Mouse (Mus musculus) G1E (cell line): ENCODE data around the gene Rbp7. TPM values are rescaled to one million over a fixed set of nuclear protein-coding genes. Genes with fewer than 3 reads are reported as not detected.

ENCODE experiments used
- ATAC-seq: 2 replicates; pipeline ENCODE4 v1.8.0; 2016; ENCODE audit warnings: mild to moderate bottlenecking; ENCODE audit not compliant: insufficient number of reproducible peaks, poor library complexity, low FRiP score, severe bottlenecking; ENCODE audit errors: extremely low read depth
- DNase-seq: peaks from one replicate; pipeline ENCODE4 v3.0.0; 2012; ENCODE audit warnings: low spot score
- H3K27me3 ChIP-seq: 2 replicates; pipeline ENCODE4 v1.6.1; 2012; ENCODE audit warnings: mild to moderate bottlenecking, low read length, inconsistent platforms; ENCODE audit not compliant: insufficient read depth
- H3K36me3 ChIP-seq: replicated peaks from 2 replicates; pipeline ENCODE3; 2012; ENCODE audit warnings: mild to moderate bottlenecking, inconsistent platforms
- H3K4me1 ChIP-seq: 2 replicates; pipeline ENCODE4 v1.6.1; 2012; ENCODE audit warnings: low read depth, low read length, inconsistent platforms, mixed read lengths; ENCODE audit not compliant: insufficient read depth
- H3K4me3 ChIP-seq: 2 replicates; pipeline ENCODE4 v1.5.1; 2012; ENCODE audit warnings: low read depth, mild to moderate bottlenecking, inconsistent platforms, low read length, moderate library complexity, mixed read lengths
- H3K9me3 ChIP-seq: replicated peaks from 2 replicates; pipeline ENCODE4 v1.6.1; 2012; ENCODE audit warnings: inconsistent platforms
- CTCF ChIP-seq: IDR thresholded peaks from 2 replicates; pipeline ENCODE4 v1.5.1; 2012; ENCODE audit warnings: low read depth, low read length, inconsistent platforms, mixed read lengths
- GATA1 ChIP-seq: IDR thresholded peaks from 2 replicates; pipeline ENCODE4 v1.6.1; 2012; ENCODE audit warnings: borderline replicate concordance, low read length, inconsistent platforms, mixed read lengths
- GATA2 ChIP-seq: IDR thresholded peaks from 2 replicates; pipeline ENCODE4 v1.6.1; 2012; ENCODE audit warnings: low read depth, low read length, inconsistent platforms, borderline replicate concordance
- POLR2AphosphoS5 ChIP-seq: IDR thresholded peaks from 2 replicates; pipeline ENCODE4 v1.6.1; 2012; ENCODE audit warnings: low read depth, low read length, inconsistent platforms; ENCODE audit not compliant: insufficient replicate concordance
- TAL1 ChIP-seq: conservative IDR thresholded peaks from 2 replicates; pipeline ENCODE4 v1.6.1; 2012; ENCODE audit warnings: low read depth, low read length, inconsistent platforms, mixed read lengths
- polyA plus RNA-seq: library from polyadenylated mRNA; stranded (reverse); fragments of >175 nt; gene quantifications from 2 replicates; pipeline ENCODE4 v1.2.3, GENCODE M21; 2012
- total RNA-seq, 2 experiments: library from RNA; stranded (forward) in 1 of 2; stranded (reverse) in 1 of 2; fragments of 200-1000 nt in 1 of 2; fragments of >200 nt in 1 of 2; fragmentation: Nextera tagmentation in 1 of 2; gene quantifications; 2 replicates each; pipeline ENCODE4 v1.2.3; 2014 to 2017

Rbp7 gene
- total and polyA plus RNA-seq, 3 experiments: not detected

DNA sequence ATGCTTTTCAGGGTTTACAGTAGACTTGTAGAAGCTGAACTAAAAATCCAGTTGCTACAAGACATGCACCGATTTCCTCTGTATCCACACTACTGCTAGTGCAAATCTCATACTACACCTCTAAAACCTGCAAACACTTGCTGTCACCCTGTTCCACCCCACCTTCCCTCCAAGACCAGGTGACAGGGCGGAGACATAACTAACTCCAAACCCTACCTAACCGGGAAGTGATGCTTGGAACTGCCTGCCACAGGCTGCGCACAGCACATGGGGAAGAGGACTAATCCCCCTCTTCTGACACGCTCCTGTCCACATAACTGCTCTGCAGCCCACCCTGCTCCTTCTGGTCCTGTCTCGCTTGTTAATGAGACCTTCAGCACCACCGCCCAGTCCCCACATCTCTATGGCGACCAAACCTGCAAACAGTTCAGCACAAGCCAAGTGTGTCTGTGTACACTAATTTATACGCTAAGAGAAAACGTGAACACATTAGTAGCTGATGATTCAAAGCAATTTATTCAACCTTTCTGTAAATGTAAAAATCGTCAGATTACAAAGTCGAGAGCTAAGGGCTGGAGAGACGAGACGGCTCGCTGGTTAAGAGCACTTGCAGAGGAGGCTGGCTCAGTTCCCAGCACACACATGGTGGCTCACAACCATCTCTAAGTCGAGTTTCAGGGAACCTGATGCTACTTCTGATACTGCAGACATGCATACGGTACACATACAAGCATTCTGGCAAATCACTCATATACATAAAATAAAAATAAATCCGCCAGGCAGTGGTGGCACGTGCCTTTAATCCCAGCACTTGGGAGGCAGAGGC, 49.9 kb downstream of the Rbp7 start:
- Histone ChIP-seq H3K36me3 (peaks cover 80% of the 10 kb centered on the region), H3K4me1 (peaks cover 72% of the 10 kb centered on the region), H3K4me3 (no peak overlapping the region), H3K27me3 (no peaks in the 10 kb centered on the region), H3K9me3 (no peaks in the 10 kb centered on the region)
- no peak for ATAC-seq
- TF ChIP-seq CTCF (no peak), POLR2AphosphoS5 (no peak), GATA1 (no peak), TAL1 (no peak), GATA2 (no peak)
- no peak for DNase-seq

DNA sequence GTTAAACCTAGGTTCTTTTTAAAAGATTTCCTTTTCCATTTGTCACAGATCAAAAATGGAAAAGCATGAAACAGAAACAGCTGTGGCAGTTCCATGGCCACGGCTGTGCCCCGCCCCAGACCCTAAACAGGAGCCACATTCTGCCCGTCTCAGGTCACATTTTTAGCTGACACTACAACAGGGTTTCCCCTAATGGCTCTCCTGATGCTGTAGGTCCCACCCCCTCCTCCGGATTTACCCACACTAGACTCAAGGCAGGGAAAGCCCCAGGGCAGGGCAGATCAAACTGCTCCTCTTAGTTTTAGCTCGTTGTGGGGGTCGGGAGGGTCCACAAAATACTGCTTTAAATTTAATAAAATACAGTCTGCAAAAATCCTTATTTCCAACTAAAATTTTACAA, 51.7 kb downstream of the Rbp7 start:
- Histone ChIP-seq H3K27me3 (no peaks in the 10 kb centered on the region), H3K4me3 (no peak overlapping the region), H3K36me3 (peaks cover 75% of the 10 kb centered on the region), H3K4me1 (peaks cover 74% of the 10 kb centered on the region), H3K9me3 (no peaks in the 10 kb centered on the region)
- ATAC-seq (no peak), DNase-seq (no peak)
- TF ChIP-seq POLR2AphosphoS5 (no peak), GATA2 (no peak), GATA1 (no peak), CTCF (no peak), TAL1 (no peak)

- TF ChIP-seq POLR2AphosphoS5 (no peak), CTCF (no peak), GATA2 (no peak), GATA1 (no peak), TAL1 (no peak)
- Histone ChIP-seq H3K9me3 (no peaks in the 10 kb centered on the region), H3K27me3 (no peaks in the 10 kb centered on the region), H3K4me3 (no peak overlapping the region), H3K36me3 (peaks cover 76% of the 10 kb centered on the region), H3K4me1 (peaks cover 72% of the 10 kb centered on the region)
- ATAC-seq: no peak
- DNase-seq: no peak
These were observed 53.2 kb downstream of the Rbp7 start for GRCm38 (mm10) chr4:149401591-149401982.

GRCm38 (mm10) chr4:149400878-149401590, 53.7 kb downstream of the Rbp7 start:
- Histone ChIP-seq H3K36me3 (peaks cover 75% of the 10 kb centered on the region), H3K4me1 (peaks cover 72% of the 10 kb centered on the region), H3K9me3 (no peaks in the 10 kb centered on the region), H3K4me3 (no peak overlapping the region), H3K27me3 (no peaks in the 10 kb centered on the region)
- DNase-seq (no peak), ATAC-seq (no peak)
- TF ChIP-seq POLR2AphosphoS5: no peak
- no peak for TF ChIP-seq GATA1
- TF ChIP-seq CTCF: no peak
- no peak for TF ChIP-seq TAL1

Other genes starting within 250 kb of the Rbp7 start
- gene Kif1b, start 147.3 kb downstream of the Rbp7 start, total RNA-seq (2014; fragmentation: Nextera tagmentation): 34.6 and 43.0 TPM in 2 replicates
- gene Kif1b, start 147.3 kb downstream of the Rbp7 start, total RNA-seq (2017): 32.7 and 32.9 TPM in 2 replicates
- gene Kif1b, start 147.3 kb downstream of the Rbp7 start, polyA plus RNA-seq: 2.6 and 3.6 TPM in 2 replicates
- gene Ube4b, start 28.2 kb downstream of the Rbp7 start, total RNA-seq (2014; fragmentation: Nextera tagmentation): 111 and 118 TPM in 2 replicates
- 49.1 and 51.9 TPM in 2 replicates for gene Ube4b, start 28.2 kb downstream of the Rbp7 start, total RNA-seq (2017)
- 336 and 346 TPM in 2 replicates for gene Ube4b, start 28.2 kb downstream of the Rbp7 start, polyA plus RNA-seq
- not detected in 2 replicates for gene Tmem274, start 22.4 kb upstream of the Rbp7 start, total RNA-seq (2014; fragmentation: Nextera tagmentation)
- not detected in 2 replicates for gene Tmem274, start 22.4 kb upstream of the Rbp7 start, total RNA-seq (2017)
- gene Tmem274, start 22.4 kb upstream of the Rbp7 start, polyA plus RNA-seq: not detected in 2 replicates
- 6.3 and 10.8 TPM in 2 replicates for gene Nmnat1, start 30.2 kb upstream of the Rbp7 start, total RNA-seq (2014; fragmentation: Nextera tagmentation)
- gene Nmnat1, start 30.2 kb upstream of the Rbp7 start, total RNA-seq (2017): 8.5 and 10.5 TPM in 2 replicates
- 1.3 and 2.0 TPM in 2 replicates for gene Nmnat1, start 30.2 kb upstream of the Rbp7 start, polyA plus RNA-seq
- gene Lzic, start 30.3 kb upstream of the Rbp7 start, total RNA-seq (2014; fragmentation: Nextera tagmentation): 21.7 and 22.7 TPM in 2 replicates
- gene Lzic, start 30.3 kb upstream of the Rbp7 start, total RNA-seq (2017): 50.7 and 54.8 TPM in 2 replicates
- gene Lzic, start 30.3 kb upstream of the Rbp7 start, polyA plus RNA-seq: 8.3 and 12.2 TPM in 2 replicates
- gene Ctnnbip1, start 63.3 kb upstream of the Rbp7 start, total RNA-seq (2014; fragmentation: Nextera tagmentation): 0.98 TPM in 1 of 2 replicates, not detected in the other
- 0.87 and 1.3 TPM in 2 replicates for gene Ctnnbip1, start 63.3 kb upstream of the Rbp7 start, total RNA-seq (2017)
- 1.4 and 2.9 TPM in 2 replicates for gene Ctnnbip1, start 63.3 kb upstream of the Rbp7 start, polyA plus RNA-seq
- gene Clstn1, start 131.5 kb upstream of the Rbp7 start, total RNA-seq (2014; fragmentation: Nextera tagmentation): 0.19 and 0.38 TPM in 2 replicates
- gene Clstn1, start 131.5 kb upstream of the Rbp7 start, total RNA-seq (2017): 0.22 and 0.41 TPM in 2 replicates
- gene Clstn1, start 131.5 kb upstream of the Rbp7 start, polyA plus RNA-seq: 2.3 and 2.5 TPM in 2 replicates
- gene Pik3cd, start 247.6 kb upstream of the Rbp7 start, total RNA-seq (2014; fragmentation: Nextera tagmentation): 17.3 and 23.9 TPM in 2 replicates
- gene Pik3cd, start 247.6 kb upstream of the Rbp7 start, total RNA-seq (2017): 24.0 and 28.0 TPM in 2 replicates
- 37.0 and 40.3 TPM in 2 replicates for gene Pik3cd, start 247.6 kb upstream of the Rbp7 start, polyA plus RNA-seq